ENCODE assay signal across 10 mouse cellular contexts in the genomic region with DNA sequence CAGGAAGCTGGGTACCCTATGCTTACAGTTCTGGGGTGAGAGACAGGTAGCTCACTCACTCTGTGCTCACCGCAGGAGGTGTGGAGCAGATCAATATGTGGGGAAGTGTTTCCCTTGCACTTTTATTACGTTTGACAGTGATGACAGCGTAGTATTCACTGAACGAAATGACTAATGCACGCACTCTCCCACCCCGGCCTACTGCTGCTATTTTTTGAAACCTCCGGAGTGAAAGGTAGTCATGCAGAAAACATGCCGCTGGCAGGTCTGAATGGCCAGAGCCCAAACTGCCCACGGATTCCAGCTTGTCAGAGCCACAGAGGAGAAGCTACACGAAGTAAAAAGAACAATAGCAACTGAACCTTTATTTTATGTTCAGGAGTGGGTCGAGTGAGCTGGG.
A peak's percentile ranks its signal among the peaks of the same experiment; 100 is the strongest.
DNase-seq lines count a peak whose midpoint lies in the region; ATAC-seq lines count a peak whose summit lies in the region.
"Had no signal": no experiment of that assay in that cellular context is flagged by ENCODE, and none has a peak within 500 bp of the region (broad histone marks: within the 10 kb centered on the region; RNA-seq: fewer than 3 reads in every experiment).

No protein-coding gene starts in this region.

- 0 out of 2 replicates have a peak, but pooled peaks have one; percentile 41 for ATAC-seq in frontal cortex, adult (ENCODE audit: low TSS enrichment)
- ATAC-seq in embryonic facial prominence, embryonic 15.5 days (ENCODE audit: insufficient number of reproducible peaks, low FRiP score, low TSS enrichment, low read depth) = no peak
- ATAC-seq: inflammation-experienced regulatory T-cells, adult 6 months had no signal

- WGBS in embryonic facial prominence, embryonic 15.5 days = 25% methylated on average over 11 of the region's 11 CpGs

- H3K27me3 ChIP-seq in embryonic facial prominence, embryonic 15.5 days = peaks cover 12% of the 10 kb centered on the region; the same call in 1 of the 2 replicates

- H3K4me3 ChIP-seq in embryonic facial prominence, embryonic 15.5 days (replicated peaks) = no peak overlapping the region

- no peak for DNase-seq in frontal cortex, postnatal 25 days (ENCODE audit: low spot score in 2 of 2)
- peak; percentile 93 for DNase-seq in 3T3-L1 (ENCODE audit: low read depth, low spot score)
- DNase-seq in kidney, postnatal 10 days = peak; percentile 54
- no peak for DNase-seq in liver
- no peak for DNase-seq in layer of hippocampus, postnatal 10 days (ENCODE audit: low spot score in 2 of 2)
- DNase-seq in thymus, postnatal 14 days = no peak
- DNase-seq: lung, postnatal 4 days had no signal

- H3K9me3 ChIP-seq in embryonic facial prominence, embryonic 15.5 days (replicated peaks) = no peaks in the 10 kb centered on the region

- H3K36me3 ChIP-seq in embryonic facial prominence, embryonic 15.5 days = no peaks in the 10 kb centered on the region

- H3K9ac ChIP-seq in embryonic facial prominence, embryonic 15.5 days = no peak overlapping the region

- H3K4me1 ChIP-seq in embryonic facial prominence, embryonic 15.5 days = peaks cover 12% of the 10 kb centered on the region

- peak overlapping the region; percentile 26 for H3K4me2 ChIP-seq in embryonic facial prominence, embryonic 15.5 days (replicated peaks)

- H3K27ac ChIP-seq in embryonic facial prominence, embryonic 15.5 days (replicated peaks) = no peak overlapping the region

Comparison
In these comparisons a context has a peak if more than half of its experiments do, and no peak if none do; other contexts are left out.
1. DNase-seq: peak in 3T3-L1 (single experiment) and kidney, postnatal 10 days (single experiment); none in frontal cortex, postnatal 25 days (0 of 2), liver (single experiment), layer of hippocampus, postnatal 10 days (0 of 2) and thymus, postnatal 14 days (single experiment).